9 mouse cellular contexts compared by ENCODE assay signal in the genomic region with DNA sequence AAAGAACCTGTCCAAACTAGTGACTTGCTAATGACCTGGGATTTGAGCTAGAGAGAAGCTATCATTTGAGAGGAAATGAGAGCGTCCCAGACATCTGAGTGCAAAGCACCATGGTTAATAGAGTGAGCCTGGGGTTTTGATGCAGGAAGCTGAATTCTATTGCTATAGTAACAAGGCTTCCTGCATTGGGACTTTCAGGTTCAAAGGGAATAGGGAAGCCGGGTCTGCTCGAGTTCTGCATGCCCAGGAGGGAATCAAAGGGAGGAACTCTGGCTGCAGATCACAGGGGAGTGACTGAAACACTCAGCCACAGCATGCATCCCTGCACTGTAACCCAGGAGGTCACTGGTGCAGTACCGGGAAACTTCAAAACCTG. TPM values are rescaled to one million over a fixed set of nuclear protein-coding genes. Genes with fewer than 3 reads are reported as not detected.
DNase-seq lines count a peak whose midpoint lies in the region; ATAC-seq lines count a peak whose summit lies in the region.
"Had no signal": no experiment of that assay in that cellular context is flagged by ENCODE, and none has a peak within 500 bp of the region (broad histone marks: within the 10 kb centered on the region; RNA-seq: fewer than 3 reads in every experiment).

No protein-coding gene starts in this region.

- H3K9me3 ChIP-seq in heart, embryonic 15.5 days (replicated peaks): no peaks in the 10 kb centered on the region
- no peaks in the 10 kb centered on the region for H3K9me3 ChIP-seq in limb, embryonic 10.5 days (replicated peaks)
- H3K9me3 ChIP-seq: stomach, embryonic 15.5 days had no signal

- H3K4me3 ChIP-seq in heart, embryonic 15.5 days: no peak overlapping the region
- no peak overlapping the region for H3K4me3 ChIP-seq in limb, embryonic 10.5 days
- H3K4me3 ChIP-seq: stomach, embryonic 15.5 days had no signal

- no peaks in the 10 kb centered on the region for H3K27me3 ChIP-seq in heart, embryonic 15.5 days
- no peaks in the 10 kb centered on the region for H3K27me3 ChIP-seq in limb, embryonic 10.5 days (ENCODE audit: low read depth, poor library complexity, severe bottlenecking)
- H3K27me3 ChIP-seq: stomach, embryonic 15.5 days had no signal

- no peaks in the 10 kb centered on the region for H3K36me3 ChIP-seq in heart, embryonic 15.5 days
- H3K36me3 ChIP-seq in limb, embryonic 10.5 days: no peaks in the 10 kb centered on the region
- H3K36me3 ChIP-seq: stomach, embryonic 15.5 days had no signal

- peak overlapping the region; percentile 35; the same call in 1 of the 2 replicates for H3K27ac ChIP-seq in heart, embryonic 15.5 days
- H3K27ac ChIP-seq in limb, embryonic 10.5 days: 0 out of 2 replicates have a peak overlapping the region, but pooled peaks have one; percentile 2
- H3K27ac ChIP-seq: stomach, embryonic 15.5 days had no signal

- peaks cover 13% of the 10 kb centered on the region for H3K4me1 ChIP-seq in heart, embryonic 15.5 days (replicated peaks)
- peaks cover 35% of the 10 kb centered on the region for H3K4me1 ChIP-seq in limb, embryonic 10.5 days

- no peak overlapping the region for H3K4me2 ChIP-seq in heart, embryonic 15.5 days
- H3K4me2 ChIP-seq: stomach, embryonic 15.5 days had no signal

- 26% methylated on average over 4 of the region's 4 CpGs for WGBS in heart, embryonic 15.5 days
- WGBS in limb, embryonic 10.5 days: 11% methylated on average over 4 of the region's 4 CpGs

- intact Hi-C loops in heart, postnatal 14 days (cut with DNase I): no loop called here
- intact Hi-C loops in left cerebral cortex, postnatal 25 days (cut with DNase I): no loop called here

- H3K9ac ChIP-seq in heart, embryonic 15.5 days: no peak overlapping the region
- H3K9ac ChIP-seq: stomach, embryonic 15.5 days had no signal

- no peak; the same call in 1 of the 2 replicates for ATAC-seq in heart, embryonic 15.5 days (replicated peaks; ENCODE audit: insufficient number of reproducible peaks, insufficient read depth, low FRiP score, low read depth)

- DNase-seq in heart, postnatal 14 days: no peak
- DNase-seq in thymus, postnatal 0 days (ENCODE audit: low spot score): peak; percentile 33
- DNase-seq in thymus, postnatal 25 days: no peak
- DNase-seq in limb, embryonic 10.5 days (ENCODE audit: low spot score): no peak
- no peak for DNase-seq in liver
- DNase-seq in left cerebral cortex, postnatal 25 days (ENCODE audit: low spot score in 2 of 2): no peak
- DNase-seq: kidney, adult 8-10 months had no signal

RNA-seq across cellular contexts. Expression of gene Ppp1r16b, which starts 17.8 kb away (rescaled TPM):
- polyA plus RNA-seq in heart, embryonic 15.5 days (2015; fragmentation: Nextera tagmentation; extraction: Ambion mirVana): 5.2 and 6.8 TPM in 2 replicates
- 10 to 100 TPM; 17.0 to 20.2 TPM for total RNA-seq in heart, postnatal 14 days (2021)
- polyA plus RNA-seq in thymus, postnatal 0 days (2015; fragmentation: Nextera tagmentation; extraction: Ambion mirVana): 45.4 and 58.3 TPM in 2 replicates
- 4.4 TPM in 2 replicates for polyA plus RNA-seq in limb, embryonic 10.5 days (2016; fragmentation: Nextera tagmentation; extraction: Ambion mirVana)
- total RNA-seq in left cerebral cortex, postnatal 25 days (2021): 100 to 1,000 TPM; 119 to 132 TPM

RNA-seq across cellular contexts. Expression of gene Actr5, which starts 58.3 kb away (rescaled TPM):
- polyA plus RNA-seq in heart, embryonic 15.5 days (2015; fragmentation: Nextera tagmentation; extraction: Ambion mirVana): 5.6 and 7.4 TPM in 2 replicates
- 1 to 10 TPM; 6.9 to 8.9 TPM for total RNA-seq in heart, postnatal 14 days (2021)
- polyA plus RNA-seq in thymus, postnatal 0 days (2015; fragmentation: Nextera tagmentation; extraction: Ambion mirVana): 16.1 and 18.4 TPM in 2 replicates
- 13.8 and 16.2 TPM in 2 replicates for polyA plus RNA-seq in limb, embryonic 10.5 days (2016; fragmentation: Nextera tagmentation; extraction: Ambion mirVana)
- total RNA-seq in left cerebral cortex, postnatal 25 days (2021): 1 to 10 TPM; 7.3 to 9.6 TPM
